Mouse (Mus musculus): ENCODE measurements around the gene Gm7792.
"Not testable (repeated sequence)": the region's sequence is repeated elsewhere in the genome, so short reads cannot be mapped to it uniquely, and the experiment has no call there.

Gm7792 gene

DNA sequence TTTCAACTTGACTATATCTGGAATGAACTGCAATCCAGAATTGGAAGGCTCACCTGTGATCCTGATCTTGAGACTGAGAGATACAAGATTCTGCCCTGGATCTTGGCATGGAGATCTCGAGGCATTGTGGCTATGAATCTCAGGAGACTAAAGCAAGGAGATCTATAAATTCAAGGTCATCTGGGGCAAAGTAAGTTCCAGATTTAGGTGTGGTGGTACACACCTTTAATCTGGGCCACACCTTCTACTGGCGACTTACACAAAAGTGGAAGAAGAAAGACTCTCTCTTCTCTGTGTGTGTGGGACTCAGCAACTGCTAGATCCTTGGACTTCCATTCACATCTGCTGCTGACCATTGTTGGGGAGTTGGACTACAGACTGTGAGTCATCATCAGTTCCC, at the start of gene Gm7792:
Gene Gm7792, plus strand, starts transcription at position 301 of the 400 bp plus-strand sequence.
- DNase-seq (ENCODE audit: low spot score in 2 of 2) = not testable (repeated sequence)
